Mouse (Mus musculus): Measurements from ENCODE around the gene Nuak2. TPM values are rescaled to one million over a fixed set of nuclear protein-coding genes. Genes with fewer than 3 reads are reported as not detected.
"Not testable (repeated sequence)": the region's sequence is repeated elsewhere in the genome, so short reads cannot be mapped to it uniquely, and the experiment has no call there.

The Nuak2 gene
- polyA plus RNA-seq, 1 experiment = 0.87 TPM

DNA sequence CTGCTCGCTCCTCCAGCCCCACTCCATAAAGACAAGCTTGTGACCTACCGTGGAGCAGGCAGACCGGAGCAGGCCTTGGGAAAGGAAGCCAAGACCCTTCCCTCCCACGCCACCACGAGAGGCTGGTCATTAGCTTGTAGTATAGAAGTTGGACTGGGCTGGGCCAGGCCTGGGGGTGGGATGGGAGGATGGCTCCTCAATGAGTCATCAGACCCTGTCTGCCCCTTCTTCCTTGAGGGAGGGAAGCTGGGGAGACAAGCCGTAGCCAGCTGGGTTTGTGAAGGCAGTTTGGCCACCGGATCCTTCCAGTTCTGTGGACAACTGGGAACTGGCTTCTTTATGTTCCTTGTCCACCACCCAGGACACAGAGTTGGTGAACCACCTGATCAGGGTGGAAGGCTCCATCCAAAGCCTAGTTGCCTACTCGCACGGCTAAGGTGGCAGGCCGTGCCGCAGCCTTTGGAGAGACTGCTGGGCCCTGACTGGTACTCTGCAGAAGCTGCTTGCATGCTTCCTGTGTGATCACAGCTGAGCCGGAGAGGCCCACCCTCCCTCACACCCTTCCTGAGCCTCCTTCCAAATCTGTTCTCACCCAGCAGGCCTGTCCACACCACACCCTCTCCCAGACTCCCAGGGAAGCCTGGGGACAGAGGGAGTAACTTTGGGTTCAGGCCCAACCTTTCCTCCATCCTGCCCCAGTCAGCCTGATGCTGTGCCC, 30.4 kb downstream of the Nuak2 start:
- H3K4me1 ChIP-seq (ENCODE audit: control insufficient read depth, insufficient read depth, insufficient read length, low read length) = peaks cover 38% of the 10 kb centered on the region
- H3K27ac ChIP-seq (replicated peaks; ENCODE audit: low read depth, low read length) = peak overlapping the region; percentile 26; the same call in 1 of the 2 replicates
- no peak overlapping the region for H3K4me3 ChIP-seq (ENCODE audit: insufficient read depth, low read depth, low read length)

DNA sequence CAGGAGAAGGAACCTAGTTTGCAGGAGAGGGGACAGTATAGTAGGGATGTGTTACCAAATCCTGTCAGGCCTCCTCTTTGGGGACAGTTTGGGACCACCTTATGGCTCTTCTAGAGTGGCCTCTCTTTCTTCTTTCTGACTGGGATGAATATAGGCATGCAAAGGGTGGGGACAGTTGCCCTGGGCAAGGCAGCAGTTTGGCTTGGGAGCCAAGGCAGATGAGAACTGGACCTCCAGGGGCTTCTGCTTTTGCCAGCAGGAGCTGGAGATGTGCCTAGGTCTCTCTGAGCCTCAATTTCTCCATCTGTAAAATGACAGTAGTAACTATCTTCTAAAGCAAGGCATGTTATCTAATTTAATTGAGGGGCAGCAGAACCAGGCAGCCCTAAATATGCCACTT, 31.0 kb downstream of the Nuak2 start:
- peaks cover 33% of the 10 kb centered on the region for H3K4me1 ChIP-seq (ENCODE audit: control insufficient read depth, insufficient read depth, insufficient read length, low read length)
- H3K27ac ChIP-seq (replicated peaks; ENCODE audit: low read depth, low read length) = no peak overlapping the region
- H3K4me3 ChIP-seq (ENCODE audit: insufficient read depth, low read depth, low read length) = no peak overlapping the region

DNA sequence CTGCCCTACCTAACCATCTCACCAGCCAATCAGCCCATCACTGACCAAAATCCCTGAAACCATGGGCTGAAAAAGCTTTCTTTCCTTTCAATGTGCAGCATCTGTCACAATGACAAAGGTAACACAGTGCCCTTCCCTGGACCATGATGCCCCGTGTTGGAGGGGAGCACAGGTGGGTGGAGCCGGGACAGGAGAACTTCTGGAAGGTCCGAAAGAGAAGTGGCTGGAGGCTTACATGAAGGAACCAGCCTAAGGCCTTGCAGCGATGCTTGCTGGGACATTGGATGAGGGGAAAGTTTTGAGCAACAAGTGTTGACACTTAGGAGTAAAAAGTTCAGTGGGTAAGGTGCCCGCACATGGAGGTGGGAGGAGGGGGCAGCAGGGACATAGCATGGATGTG, 32.5 kb downstream of the Nuak2 start:
- Histone ChIP-seq H3K27ac (replicated peaks; ENCODE audit: low read depth, low read length) (no peak overlapping the region), H3K4me1 (ENCODE audit: control insufficient read depth, insufficient read depth, insufficient read length, low read length) (peaks cover 25% of the 10 kb centered on the region), H3K4me3 (ENCODE audit: insufficient read depth, low read depth, low read length) (no peak overlapping the region)

DNA sequence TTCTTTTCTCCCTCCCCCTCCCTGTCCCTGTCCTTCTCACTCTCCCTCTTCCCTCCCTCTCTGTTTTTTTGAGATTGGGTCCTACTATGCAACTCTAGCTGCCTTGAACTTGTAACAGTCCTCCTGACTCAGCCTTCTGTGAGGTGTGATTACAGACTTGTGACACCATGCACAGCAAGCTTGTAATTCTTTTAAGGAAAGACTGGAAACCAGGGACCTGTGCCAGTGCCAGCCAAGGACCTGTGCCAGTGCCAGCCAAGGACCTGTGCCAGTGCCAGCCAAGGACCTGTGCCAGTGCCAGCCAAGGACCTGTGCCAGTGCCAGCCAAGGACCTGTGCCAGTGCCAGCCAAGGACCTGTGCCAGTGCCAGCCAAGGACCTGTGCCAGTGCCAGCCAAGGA, 33.1 kb downstream of the Nuak2 start:
- peaks cover 25% of the 10 kb centered on the region for H3K4me1 ChIP-seq (ENCODE audit: control insufficient read depth, insufficient read depth, insufficient read length, low read length)
- not testable (repeated sequence) for H3K27ac ChIP-seq (replicated peaks; ENCODE audit: low read depth, low read length); H3K4me3 ChIP-seq (ENCODE audit: insufficient read depth, low read depth, low read length)

DNA sequence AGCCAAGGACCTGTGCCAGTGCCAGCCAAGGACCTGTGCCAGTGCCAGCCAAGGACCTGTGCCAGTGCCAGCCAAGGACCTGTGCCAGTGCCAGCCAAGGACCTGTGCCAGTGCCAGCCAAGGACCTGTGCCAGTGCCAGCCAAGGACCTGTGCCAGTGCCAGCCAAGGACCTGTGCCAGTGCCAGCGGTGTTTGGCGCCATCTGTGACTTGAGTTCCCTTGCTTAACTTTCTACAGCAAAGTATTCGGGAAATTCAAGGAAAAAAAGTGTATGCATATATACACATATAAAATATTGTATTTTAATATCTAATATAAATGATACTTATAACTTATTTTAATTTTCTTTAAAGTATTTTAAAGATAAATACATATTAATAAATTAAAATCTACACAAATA, 33.7 kb downstream of the Nuak2 start:
- H3K4me3 ChIP-seq (ENCODE audit: insufficient read depth, low read depth, low read length); H3K27ac ChIP-seq (replicated peaks; ENCODE audit: low read depth, low read length): not testable (repeated sequence)
- H3K4me1 ChIP-seq (ENCODE audit: control insufficient read depth, insufficient read depth, insufficient read length, low read length) = peaks cover 23% of the 10 kb centered on the region

DNA sequence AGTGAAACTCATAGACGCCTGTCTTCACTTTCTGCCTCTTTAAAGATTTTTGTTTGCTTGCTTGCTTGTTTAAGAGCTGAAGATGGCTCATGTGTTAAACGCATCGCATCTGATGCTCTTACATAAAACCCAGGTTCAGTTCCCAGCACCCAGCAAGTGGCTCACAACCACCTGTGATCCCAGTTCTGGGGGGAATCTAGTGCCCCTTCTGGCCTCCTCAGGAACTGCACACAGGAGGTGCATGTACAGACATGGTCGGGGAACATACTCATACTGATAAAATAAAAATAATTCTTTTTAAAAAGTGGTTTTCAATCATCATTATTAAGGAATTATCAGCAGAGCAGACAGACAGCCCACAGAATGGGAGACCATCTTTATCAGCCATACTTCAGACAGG, 35.1 kb downstream of the Nuak2 start:
- Histone ChIP-seq H3K4me3 (ENCODE audit: insufficient read depth, low read depth, low read length) (no peak overlapping the region), H3K27ac (replicated peaks; ENCODE audit: low read depth, low read length) (no peak overlapping the region), H3K4me1 (ENCODE audit: control insufficient read depth, insufficient read depth, insufficient read length, low read length) (peaks cover 9% of the 10 kb centered on the region)

DNA sequence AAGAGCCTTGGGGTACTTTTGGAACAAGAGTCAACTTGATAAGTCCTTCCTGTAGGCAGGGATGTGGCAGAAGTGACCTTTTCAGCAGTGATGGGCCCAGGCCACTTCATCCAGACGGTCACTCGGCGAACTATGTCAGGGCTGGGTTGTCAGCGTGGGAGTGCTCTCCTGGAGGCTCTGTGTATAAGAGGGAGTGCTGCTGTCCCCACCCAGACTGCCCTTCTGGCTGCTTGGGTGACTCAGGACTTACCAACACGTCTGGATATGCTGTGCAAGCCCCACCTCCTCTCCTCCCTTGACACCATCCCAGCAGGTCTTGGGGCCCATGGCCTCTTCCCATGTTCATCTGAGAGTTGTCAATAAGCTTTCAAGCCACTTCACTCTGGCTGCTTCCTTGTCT, 37.5 kb downstream of the Nuak2 start:
- Histone ChIP-seq H3K4me3 (ENCODE audit: insufficient read depth, low read depth, low read length) (no peak overlapping the region), H3K4me1 (ENCODE audit: control insufficient read depth, insufficient read depth, insufficient read length, low read length) (no peaks in the 10 kb centered on the region; the same call in 1 of the 2 replicates), H3K27ac (replicated peaks; ENCODE audit: low read depth, low read length) (no peak overlapping the region)

DNA sequence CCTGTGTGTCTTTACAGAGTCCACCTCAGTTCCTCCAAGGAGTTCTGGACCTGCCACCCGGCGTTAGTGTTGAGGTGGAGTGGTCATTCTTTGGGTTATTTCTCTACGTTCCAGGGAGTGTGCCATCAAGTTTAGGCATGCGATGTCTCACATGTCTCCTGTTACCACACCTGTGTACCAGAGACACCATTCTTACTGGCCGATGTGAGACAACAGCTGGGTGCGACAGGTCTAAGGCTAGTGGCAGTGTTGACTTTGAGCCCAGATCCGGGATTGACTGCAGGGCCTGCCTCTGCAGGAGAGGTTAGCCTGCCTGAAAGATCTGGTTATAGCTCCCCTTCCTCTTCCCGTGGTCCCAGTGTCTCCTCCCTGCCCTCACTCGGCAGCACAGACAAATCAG, 38.3 kb downstream of the Nuak2 start:
- no peak overlapping the region for H3K27ac ChIP-seq (replicated peaks; ENCODE audit: low read depth, low read length)
- H3K4me1 ChIP-seq (ENCODE audit: control insufficient read depth, insufficient read depth, insufficient read length, low read length) = no peaks in the 10 kb centered on the region; the same call in 1 of the 2 replicates
- no peak overlapping the region for H3K4me3 ChIP-seq (ENCODE audit: insufficient read depth, low read depth, low read length)

DNA sequence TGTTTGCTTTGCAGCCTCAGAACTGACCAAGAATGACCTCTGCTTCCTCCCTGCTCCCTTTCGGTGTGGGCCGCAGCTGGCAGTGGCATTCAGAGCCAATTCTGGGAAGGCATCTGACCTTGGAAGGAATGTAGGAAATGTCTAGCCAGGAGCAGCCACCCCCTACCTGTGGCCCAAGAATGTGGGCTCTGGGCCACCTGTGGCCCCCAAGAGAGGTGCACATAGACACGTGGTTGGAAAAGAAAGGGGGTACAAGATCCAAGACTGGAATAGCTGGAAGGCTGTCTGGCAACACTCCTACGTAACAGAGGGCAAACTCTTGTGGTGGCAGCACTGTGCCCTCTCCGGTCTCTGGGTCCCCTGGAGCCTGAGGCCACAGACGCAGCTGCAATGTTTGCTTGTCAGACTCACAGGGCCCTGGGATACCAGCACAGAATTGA, 39.3 kb downstream of the Nuak2 start:
- Histone ChIP-seq H3K27ac (replicated peaks; ENCODE audit: low read depth, low read length) (no peak overlapping the region), H3K4me1 (ENCODE audit: control insufficient read depth, insufficient read depth, insufficient read length, low read length) (no peaks in the 10 kb centered on the region; the same call in 1 of the 2 replicates), H3K4me3 (ENCODE audit: insufficient read depth, low read depth, low read length) (no peak overlapping the region)

DNA sequence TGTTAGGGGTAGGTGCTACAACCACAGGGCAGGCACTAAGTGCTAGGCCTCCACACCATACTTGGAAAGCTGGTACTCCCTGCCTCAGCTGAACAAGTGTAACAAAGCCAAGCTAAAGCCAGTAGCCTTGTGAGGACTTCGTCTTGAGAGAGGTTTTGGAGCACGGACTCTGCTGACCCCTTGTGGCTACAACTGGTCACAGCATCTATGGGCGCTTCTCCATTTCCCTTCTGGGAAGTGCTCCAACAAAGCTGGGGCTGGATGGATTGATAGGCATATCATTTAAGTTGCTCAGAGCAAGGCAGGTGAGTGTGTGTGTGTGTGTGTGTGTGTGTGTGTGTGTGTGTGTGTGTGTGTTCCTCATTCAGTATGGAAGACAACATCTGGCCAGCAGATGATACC, 39.9 kb downstream of the Nuak2 start:
- Histone ChIP-seq H3K4me1 (ENCODE audit: control insufficient read depth, insufficient read depth, insufficient read length, low read length) (no peaks in the 10 kb centered on the region; the same call in 1 of the 2 replicates), H3K4me3 (ENCODE audit: insufficient read depth, low read depth, low read length) (no peak overlapping the region), H3K27ac (replicated peaks; ENCODE audit: low read depth, low read length) (no peak overlapping the region)

DNA sequence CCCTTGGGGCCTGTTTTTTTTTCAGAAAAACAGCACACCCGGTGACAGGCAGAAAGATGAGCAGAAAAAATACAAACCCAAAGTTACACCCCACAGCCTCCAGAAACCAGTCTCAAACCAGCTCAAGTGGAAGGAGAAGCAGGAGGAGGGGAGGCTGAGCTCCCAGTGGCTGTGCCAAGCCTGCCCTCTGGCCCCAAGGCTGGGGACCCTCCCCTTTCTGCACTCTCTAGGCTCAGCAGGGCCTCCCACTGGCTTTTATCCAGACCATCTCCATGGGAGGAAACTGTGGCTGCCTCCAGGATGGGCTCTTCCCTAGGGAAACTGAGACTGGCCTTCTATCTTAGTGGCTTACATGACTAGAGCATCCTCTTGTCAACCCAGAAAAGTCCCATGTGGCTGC, 40.9 kb downstream of the Nuak2 start:
- no peaks in the 10 kb centered on the region; the same call in 1 of the 2 replicates for H3K4me1 ChIP-seq (ENCODE audit: control insufficient read depth, insufficient read depth, insufficient read length, low read length)
- H3K4me3 ChIP-seq (ENCODE audit: insufficient read depth, low read depth, low read length) = no peak overlapping the region
- no peak overlapping the region for H3K27ac ChIP-seq (replicated peaks; ENCODE audit: low read depth, low read length)

DNA sequence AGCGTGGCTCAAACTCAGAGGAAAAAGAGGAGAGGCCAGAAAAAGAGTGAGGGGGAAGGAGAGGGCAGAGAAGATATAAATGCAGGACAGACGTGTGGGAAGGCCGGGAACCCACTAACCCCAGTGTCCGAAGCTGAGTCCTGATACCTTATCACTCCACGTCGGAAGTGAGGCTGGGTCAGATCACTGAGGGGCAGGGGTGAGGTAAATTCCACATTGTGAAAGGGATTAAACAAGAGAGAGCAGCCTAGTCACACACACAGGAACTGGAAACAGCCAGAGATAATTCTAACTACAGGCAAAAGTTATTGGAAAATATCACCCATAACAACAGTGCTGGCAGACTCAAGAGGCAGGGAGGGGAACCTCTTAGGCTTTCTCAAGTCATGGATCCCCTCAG, 46.0 kb downstream of the Nuak2 start:
- H3K27ac ChIP-seq (replicated peaks; ENCODE audit: low read depth, low read length) = no peak overlapping the region
- H3K4me3 ChIP-seq (ENCODE audit: insufficient read depth, low read depth, low read length) = no peak overlapping the region
- peaks cover 2% of the 10 kb centered on the region for H3K4me1 ChIP-seq (ENCODE audit: control insufficient read depth, insufficient read depth, insufficient read length, low read length)

DNA sequence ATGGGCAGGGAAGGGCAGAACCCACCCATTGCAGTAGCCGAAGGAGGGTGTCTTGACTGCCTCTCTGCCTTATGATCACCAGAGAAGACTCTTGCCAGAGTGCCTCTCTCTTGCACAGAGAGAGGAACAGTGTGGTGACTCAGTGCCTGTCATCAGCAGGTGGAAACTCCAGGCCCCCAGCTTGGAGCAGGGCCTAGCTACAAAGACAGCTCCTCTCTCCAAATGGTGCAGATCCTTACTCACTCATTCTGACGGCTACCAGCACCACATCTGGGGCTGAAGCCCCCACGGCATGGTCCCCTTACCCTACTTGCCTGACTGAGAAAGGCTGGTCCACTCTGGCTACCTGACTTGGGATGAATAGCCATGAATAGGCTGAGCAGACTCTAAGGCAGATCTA, 48.5 kb downstream of the Nuak2 start:
- H3K4me3 ChIP-seq (ENCODE audit: insufficient read depth, low read depth, low read length) = no peak overlapping the region
- no peak overlapping the region for H3K27ac ChIP-seq (replicated peaks; ENCODE audit: low read depth, low read length)
- H3K4me1 ChIP-seq (ENCODE audit: control insufficient read depth, insufficient read depth, insufficient read length, low read length) = peaks cover 2% of the 10 kb centered on the region

DNA sequence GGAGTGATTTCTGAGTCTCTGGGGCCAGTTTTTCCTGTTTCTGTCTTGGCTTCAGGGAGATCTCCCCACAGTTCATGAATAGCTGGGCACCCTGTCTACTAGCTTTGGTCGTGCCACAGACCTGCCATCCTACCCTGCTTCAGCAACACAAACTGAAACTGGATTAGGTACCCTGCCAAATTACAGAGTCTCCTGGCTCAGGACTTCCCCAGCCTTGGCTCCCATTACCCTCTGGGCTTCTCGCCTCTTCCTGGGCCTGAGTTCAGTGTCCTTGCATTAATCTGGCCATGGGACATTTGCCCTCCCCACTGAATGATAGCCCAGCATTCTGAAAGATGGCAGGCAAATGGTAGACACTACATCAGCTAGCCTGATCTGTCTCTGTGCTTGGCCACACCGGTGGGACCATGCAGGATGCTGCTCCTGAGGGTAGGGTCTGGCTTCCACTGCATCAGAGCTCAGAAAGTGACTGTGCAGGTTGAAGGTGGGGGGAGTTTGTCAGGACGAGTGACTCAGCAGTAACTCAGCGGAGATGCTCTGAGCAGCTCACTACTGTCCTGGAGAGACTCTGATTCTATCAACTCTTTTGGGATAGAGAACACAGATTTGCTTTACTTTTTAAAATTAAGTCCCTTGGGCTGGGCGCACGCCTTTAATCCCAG, 49.1 kb downstream of the Nuak2 start:
- peaks cover 2% of the 10 kb centered on the region for H3K4me1 ChIP-seq (ENCODE audit: control insufficient read depth, insufficient read depth, insufficient read length, low read length)
- no peak overlapping the region for H3K4me3 ChIP-seq (ENCODE audit: insufficient read depth, low read depth, low read length)
- H3K27ac ChIP-seq (replicated peaks; ENCODE audit: low read depth, low read length) = no peak overlapping the region

DNA sequence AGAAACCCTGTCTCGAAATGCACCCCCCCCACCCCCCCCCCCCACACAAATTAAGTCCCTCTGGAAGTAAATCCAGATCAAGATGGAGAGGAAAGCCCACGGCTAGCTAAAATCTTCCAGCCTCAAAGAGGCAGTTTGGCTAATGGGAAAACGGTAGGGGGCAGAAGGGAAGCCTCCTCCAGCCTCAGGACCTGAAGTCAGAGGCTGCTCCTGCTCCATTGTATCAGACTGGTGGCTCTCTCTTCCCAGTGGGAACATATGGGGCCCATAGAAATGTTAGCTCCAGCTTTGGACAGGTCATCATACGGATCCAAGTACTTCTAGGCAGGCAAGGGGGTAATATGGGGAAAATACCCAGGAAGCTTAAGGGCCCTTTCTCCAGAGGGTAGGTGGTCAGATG, 49.7 kb downstream of the Nuak2 start:
- Histone ChIP-seq H3K4me3 (ENCODE audit: insufficient read depth, low read depth, low read length) (no peak overlapping the region), H3K27ac (replicated peaks; ENCODE audit: low read depth, low read length) (no peak overlapping the region)

DNA sequence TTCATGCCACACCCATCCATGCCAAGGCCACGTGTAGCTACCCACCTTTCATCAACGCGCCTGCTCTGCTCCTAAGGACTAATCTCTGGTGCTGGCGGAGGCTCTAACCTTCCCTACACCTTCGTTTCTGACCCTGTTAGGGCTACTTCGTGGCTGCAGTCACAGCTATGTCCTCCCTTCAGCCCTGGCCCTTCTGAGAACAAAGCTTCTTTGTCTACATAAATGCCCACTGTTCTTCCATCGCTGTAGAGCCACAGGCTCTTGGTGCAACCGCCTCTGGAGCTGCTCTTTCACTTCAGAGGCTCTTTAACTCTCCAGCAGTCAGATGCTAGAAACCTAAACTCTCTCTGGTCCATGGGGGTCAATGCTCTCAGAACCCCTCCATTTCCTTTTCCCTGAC, 50.3 kb downstream of the Nuak2 start:
- Histone ChIP-seq H3K4me3 (ENCODE audit: insufficient read depth, low read depth, low read length) (no peak overlapping the region), H3K27ac (replicated peaks; ENCODE audit: low read depth, low read length) (no peak overlapping the region)

More for the DNA sequence above, 49.7 kb downstream of the Nuak2 start:
- H3K4me1 ChIP-seq (ENCODE audit: control insufficient read depth, insufficient read depth, insufficient read length, low read length) = peaks cover 4% of the 10 kb centered on the region

More for the DNA sequence above, 50.3 kb downstream of the Nuak2 start:
- peaks cover 7% of the 10 kb centered on the region for H3K4me1 ChIP-seq (ENCODE audit: control insufficient read depth, insufficient read depth, insufficient read length, low read length)

All from brown adipose tissue, adult 24 weeks (tissue).